Mouse (Mus musculus) cerebellum, adult 9-11 months (tissue): Measurements from ENCODE around the gene Cyb561d2.
"Not testable (repeated sequence)": the region's sequence is repeated elsewhere in the genome, so short reads cannot be mapped to it uniquely, and the experiment has no call there.

Source experiments
- DNase-seq: peaks from one replicate; pipeline ENCODE4 v3.0.0; 2022

The Cyb561d2 gene

GRCm38 (mm10) chr9:107541474-107542351, at the start of gene Cyb561d2, which contains the start of gene Nprl2:
Cyb561d2 (minus strand) TSS chr9:107542193.
Nprl2 (plus strand) TSS chr9:107542226.
- DNase-seq: peak; percentile 95

- DNase-seq: no peak
Observed at GRCm38 (mm10) chr9:107590773-107591060, 48.7 kb upstream of the Cyb561d2 start.

- peak; percentile 76 for DNase-seq
Observed at GRCm38 (mm10) chr9:107590058-107590772, 48.2 kb upstream of the Cyb561d2 start.

- DNase-seq: no peak
Observed at GRCm38 (mm10) chr9:107587833-107588639, 46.0 kb upstream of the Cyb561d2 start.

- DNase-seq: peak; percentile 99
Observed at GRCm38 (mm10) chr9:107586974-107587832, 45.2 kb upstream of the Cyb561d2 start, which contains the start of gene Ifrd2. Ifrd2 (plus strand) TSS chr9:107587642.

GRCm38 (mm10) chr9:107586504-107586903, 44.5 kb upstream of the Cyb561d2 start:
- DNase-seq: peak; percentile 72

GRCm38 (mm10) chr9:107583174-107583573, 41.2 kb upstream of the Cyb561d2 start:
- DNase-seq: no peak

GRCm38 (mm10) chr9:107582509-107583062, 40.6 kb upstream of the Cyb561d2 start:
- no peak for DNase-seq

GRCm38 (mm10) chr9:107581584-107581983, 39.6 kb upstream of the Cyb561d2 start:
- DNase-seq: no peak

GRCm38 (mm10) chr9:107580501-107581317, 38.7 kb upstream of the Cyb561d2 start, which contains the start of gene Hyal3:
Hyal3 (plus strand) TSS chr9:107580818.
- DNase-seq: peak; percentile 93

- DNase-seq: no peak
Observed at GRCm38 (mm10) chr9:107579023-107579900, 37.3 kb upstream of the Cyb561d2 start.

GRCm38 (mm10) chr9:107578587-107578986, 36.6 kb upstream of the Cyb561d2 start, which contains the start of gene Naa80:
Naa80 (plus strand) TSS chr9:107578887.
- DNase-seq: no peak

- no peak for DNase-seq
Observed at GRCm38 (mm10) chr9:107577871-107578270, 35.9 kb upstream of the Cyb561d2 start.

- no peak for DNase-seq
Observed at GRCm38 (mm10) chr9:107576357-107577107, 34.5 kb upstream of the Cyb561d2 start, which contains the start of gene Hyal1. Hyal1 (plus strand) TSS chr9:107576927.

- DNase-seq: no peak
Observed at GRCm38 (mm10) chr9:107575579-107576356, 33.8 kb upstream of the Cyb561d2 start.

- not testable (repeated sequence) for DNase-seq
Observed at GRCm38 (mm10) chr9:107573774-107574173, 31.8 kb upstream of the Cyb561d2 start.

- no peak for DNase-seq
Observed at GRCm38 (mm10) chr9:107572327-107572662, 30.3 kb upstream of the Cyb561d2 start.
